Mouse (Mus musculus) midbrain, embryonic 11.5 days (tissue): ENCODE measurements around the gene Klf6. TPM values are rescaled to one million over a fixed set of nuclear protein-coding genes. Genes with fewer than 3 reads are reported as not detected.
A peak's percentile ranks its signal among the peaks of the same experiment; 100 is the strongest.

ENCODE experiments used
- ATAC-seq: fragments of 200-750 bp; cut with Nextera tagmentation; 2 replicates; pipeline ENCODE4 v1.8.0; 2017; ENCODE audit warnings: moderate TSS enrichment, moderate library complexity; ENCODE audit not compliant: low FRiP score
- DNase-seq: peaks from one replicate; pipeline ENCODE4 v3.0.0; 2015; ENCODE audit warnings: low spot score; ENCODE audit errors: missing footprints
- H3K27ac ChIP-seq: fragments of 300-500 bp; sonication (generic); 2 replicates; pipeline ENCODE4 v1.5.1; 2014; ENCODE audit warnings: low read depth, low read length
- H3K27me3 ChIP-seq: fragments of 300-500 bp; sonication (generic); 2 replicates; pipeline ENCODE4 v1.6.1; 2014; ENCODE audit warnings: mild to moderate bottlenecking, low read length, moderate library complexity, mixed read lengths; ENCODE audit not compliant: control insufficient read depth, insufficient read depth
- H3K36me3 ChIP-seq: fragments of 300-500 bp; sonication (generic); 2 replicates; pipeline ENCODE4 v1.6.1; 2014; ENCODE audit warnings: mild to moderate bottlenecking, low read length, moderate library complexity, mixed read lengths; ENCODE audit not compliant: control insufficient read depth, insufficient read depth
- H3K4me1 ChIP-seq: fragments of 300-500 bp; sonication (generic); 2 replicates; pipeline ENCODE4 v1.6.1; 2014; ENCODE audit warnings: low read length; ENCODE audit not compliant: control insufficient read depth, insufficient read depth
- H3K4me2 ChIP-seq: fragments of 300-500 bp; sonication (generic); 2 replicates; pipeline ENCODE4 v1.6.1; 2014; ENCODE audit warnings: mild to moderate bottlenecking, moderate library complexity
- H3K4me3 ChIP-seq: fragments of 300-500 bp; sonication (generic); 2 replicates; pipeline ENCODE4 v1.5.1; 2014; ENCODE audit warnings: low read depth, low read length
- H3K9ac ChIP-seq: fragments of 300-500 bp; sonication (generic); 2 replicates; pipeline ENCODE4 v1.6.1; 2014; ENCODE audit warnings: low read length
- H3K9me3 ChIP-seq: fragments of 300-500 bp; sonication (generic); 2 replicates; pipeline ENCODE4 v1.6.1; 2016; ENCODE audit warnings: low read length; ENCODE audit not compliant: control insufficient read depth
- WGBS: fragments of 180-500 bp; shearing (Covaris S2); extraction: QIAGEN DNeasy Blood & Tissue Kit; methylation state at CpG from one replicate; pipeline ENCODE4 v1.1.7; 2014; 5-methylcytosine and 5-hydroxymethylcytosine counted together
- polyA plus RNA-seq: library from polyadenylated mRNA; unstranded; fragments of >200 nt; fragmentation: Nextera tagmentation; extraction: Ambion mirVana; gene quantifications from 2 replicates; pipeline ENCODE4 v1.2.1, GENCODE M21; 2014

Gene Klf6
- polyA plus RNA-seq, 1 experiment from 2014 or later, result 54.6 TPM

- WGBS, result 87% methylated on average over 8 of the region's 8 CpGs
- no peak for ATAC-seq
- no peak overlapping the region for H3K9ac ChIP-seq
Measured at GRCm38 (mm10) chr13:5868376-5868775, 7.1 kb downstream of the Klf6 start.

GRCm38 (mm10) chr13:5869433-5869832, 8.2 kb downstream of the Klf6 start:
- DNase-seq (peak; percentile 84), ATAC-seq (no peak)
- peaks cover 16% of the 10 kb centered on the region for H3K36me3 ChIP-seq

More at GRCm38 (mm10) chr13:5868376-5868775, 7.1 kb downstream of the Klf6 start:
- Histone ChIP-seq H3K27me3 (no peaks in the 10 kb centered on the region), H3K4me3 (no peak overlapping the region), H3K4me1 (peaks cover 16% of the 10 kb centered on the region), H3K36me3 (peaks cover 16% of the 10 kb centered on the region), H3K27ac (no peak overlapping the region), H3K4me2 (no peak overlapping the region), H3K9me3 (no peaks in the 10 kb centered on the region)
- peak; percentile 80 for DNase-seq

GRCm38 (mm10) chr13:5869842-5870241, 8.6 kb downstream of the Klf6 start:
- no peak for ATAC-seq
- no peak overlapping the region for H3K9ac ChIP-seq
- H3K36me3 ChIP-seq, result peaks cover 16% of the 10 kb centered on the region
- H3K27me3 ChIP-seq, result no peaks in the 10 kb centered on the region
- H3K4me2 ChIP-seq, result peak overlapping the region; percentile 11; the same call in 1 of the 2 replicates
- 8% methylated on average over 7 of the region's 7 CpGs for WGBS
- H3K4me1 ChIP-seq, result peaks cover 14% of the 10 kb centered on the region
- DNase-seq, result peak; percentile 88
- no peak overlapping the region for H3K27ac ChIP-seq
- no peaks in the 10 kb centered on the region for H3K9me3 ChIP-seq
- no peak overlapping the region for H3K4me3 ChIP-seq

More at GRCm38 (mm10) chr13:5869433-5869832, 8.2 kb downstream of the Klf6 start:
- H3K9ac ChIP-seq, result no peak overlapping the region; the same call in 1 of the 2 replicates
- 45% methylated on average over 5 of the region's 5 CpGs for whole genome bisulfite sequencing
- H3K9me3 ChIP-seq, result no peaks in the 10 kb centered on the region
- no peak overlapping the region for H3K4me3 ChIP-seq
- H3K4me1 ChIP-seq, result peaks cover 14% of the 10 kb centered on the region
- H3K27ac ChIP-seq, result no peak overlapping the region
- H3K27me3 ChIP-seq, result no peaks in the 10 kb centered on the region
- no peak overlapping the region for H3K4me2 ChIP-seq

GRCm38 (mm10) chr13:5870382-5871272, 9.3 kb downstream of the Klf6 start:
- Histone ChIP-seq H3K4me2 (peak overlapping the region; percentile 19), H3K36me3 (peaks cover 15% of the 10 kb centered on the region), H3K27ac (no peak overlapping the region), H3K9me3 (no peaks in the 10 kb centered on the region), H3K27me3 (no peaks in the 10 kb centered on the region), H3K9ac (no peak overlapping the region), H3K4me1 (peaks cover 14% of the 10 kb centered on the region), H3K4me3 (no peak overlapping the region)
- ATAC-seq (peak; percentile 87), DNase-seq (peak; percentile 90)
- 12% methylated on average over 15 of the region's 15 CpGs for WGBS

GRCm38 (mm10) chr13:5871414-5871813, 10.1 kb downstream of the Klf6 start:
- Histone ChIP-seq H3K4me3 (no peak overlapping the region), H3K36me3 (peaks cover 7% of the 10 kb centered on the region; the same call in 1 of the 2 replicates), H3K9ac (no peak overlapping the region), H3K9me3 (no peaks in the 10 kb centered on the region), H3K4me1 (peaks cover 14% of the 10 kb centered on the region), H3K27ac (no peak overlapping the region), H3K4me2 (no peak overlapping the region), H3K27me3 (no peaks in the 10 kb centered on the region)
- no peak for DNase-seq
- WGBS, result 86% methylated on average over 7 of the region's 7 CpGs
- no peak for ATAC-seq

GRCm38 (mm10) chr13:5873681-5874080, 12.4 kb downstream of the Klf6 start:
- Histone ChIP-seq H3K27ac (no peak overlapping the region), H3K27me3 (no peaks in the 10 kb centered on the region), H3K4me3 (no peak overlapping the region), H3K9me3 (no peaks in the 10 kb centered on the region), H3K9ac (no peak overlapping the region), H3K4me2 (no peak overlapping the region), H3K36me3 (no peaks in the 10 kb centered on the region), H3K4me1 (peaks cover 14% of the 10 kb centered on the region)
- 84% methylated on average over 3 of the region's 3 CpGs for WGBS
- DNase-seq (no peak), ATAC-seq (no peak)

- DNase-seq (peak; percentile 77), ATAC-seq (no peak)
- Histone ChIP-seq H3K9ac (no peak overlapping the region), H3K27ac (no peak overlapping the region), H3K4me2 (no peak overlapping the region), H3K4me3 (no peak overlapping the region), H3K36me3 (no peaks in the 10 kb centered on the region), H3K4me1 (peaks cover 3% of the 10 kb centered on the region), H3K9me3 (no peaks in the 10 kb centered on the region), H3K27me3 (no peaks in the 10 kb centered on the region)
- 94% methylated on average over 3 of the region's 3 CpGs for WGBS
Measured at GRCm38 (mm10) chr13:5875478-5875877, 14.2 kb downstream of the Klf6 start.

GRCm38 (mm10) chr13:5878748-5879147, 17.5 kb downstream of the Klf6 start:
- Histone ChIP-seq H3K4me1 (no peaks in the 10 kb centered on the region), H3K9me3 (no peaks in the 10 kb centered on the region), H3K36me3 (no peaks in the 10 kb centered on the region), H3K27me3 (no peaks in the 10 kb centered on the region), H3K4me3 (no peak overlapping the region), H3K9ac (no peak overlapping the region), H3K27ac (no peak overlapping the region), H3K4me2 (no peak overlapping the region)
- WGBS, result 57% methylated on average over 4 of the region's 4 CpGs
- ATAC-seq, result no peak
- DNase-seq, result no peak

- H3K4me2 ChIP-seq, result no peak overlapping the region
- no peaks in the 10 kb centered on the region for H3K4me1 ChIP-seq
- DNase-seq, result no peak
- ATAC-seq, result no peak
- H3K9me3 ChIP-seq, result no peaks in the 10 kb centered on the region
- 94% methylated on average over 4 of the region's 4 CpGs for WGBS
- no peaks in the 10 kb centered on the region for H3K27me3 ChIP-seq
- no peak overlapping the region for H3K4me3 ChIP-seq
- no peaks in the 10 kb centered on the region for H3K36me3 ChIP-seq
- H3K27ac ChIP-seq, result no peak overlapping the region
- no peak overlapping the region for H3K9ac ChIP-seq
Measured at GRCm38 (mm10) chr13:5886810-5887209, 25.5 kb downstream of the Klf6 start.
